Mouse (Mus musculus) intestine, embryonic 14.5 days (tissue): ENCODE measurements around the gene Mapkap1. TPM values are rescaled to one million over a fixed set of nuclear protein-coding genes. Genes with fewer than 3 reads are reported as not detected.

Source experiments
- ATAC-seq: fragments of 200-750 bp; cut with Nextera tagmentation; replicated peaks from 2 replicates; pipeline ENCODE4 v1.8.0; 2017; ENCODE audit warnings: low read depth, moderate number of reproducible peaks, moderate TSS enrichment, moderate library complexity; ENCODE audit not compliant: low FRiP score, low TSS enrichment
- DNase-seq: peaks from one replicate; pipeline ENCODE4 v3.0.0-alpha.2; 2018; ENCODE audit warnings: low spot score
- H3K27ac ChIP-seq: fragments of 300-500 bp; sonication (generic); 2 replicates; pipeline ENCODE4 v1.5.1; 2014; ENCODE audit warnings: low read depth, mild to moderate bottlenecking, control low read depth
- H3K27me3 ChIP-seq: fragments of 300-500 bp; sonication (generic); replicated peaks from 2 replicates; pipeline ENCODE4 v1.6.1; 2014; ENCODE audit warnings: low read length, control low read depth; ENCODE audit not compliant: control insufficient read depth, insufficient read depth
- H3K36me3 ChIP-seq: fragments of 300-500 bp; sonication (generic); 2 replicates; pipeline ENCODE4 v1.6.1; 2014; ENCODE audit warnings: low read length, control low read depth; ENCODE audit not compliant: control insufficient read depth, insufficient read depth
- H3K4me1 ChIP-seq: fragments of 300-500 bp; sonication (generic); replicated peaks from 2 replicates; pipeline ENCODE4 v1.6.1; 2014; ENCODE audit warnings: low read length, control low read depth, mixed read lengths; ENCODE audit not compliant: control insufficient read depth, insufficient read depth
- H3K4me2 ChIP-seq: fragments of 300-500 bp; sonication (generic); 2 replicates; pipeline ENCODE4 v1.6.1; 2014; ENCODE audit warnings: low read length
- H3K4me3 ChIP-seq: fragments of 300-500 bp; sonication (generic); 2 replicates; pipeline ENCODE4 v1.5.1; 2014; ENCODE audit warnings: low read depth, low read length, control low read depth, mixed read lengths
- H3K9ac ChIP-seq: fragments of 300-500 bp; sonication (generic); 2 replicates; pipeline ENCODE4 v1.6.1; 2014; ENCODE audit warnings: mild to moderate bottlenecking, low read length
- H3K9me3 ChIP-seq: fragments of 300-500 bp; sonication (generic); 2 replicates; pipeline ENCODE4 v1.6.1; 2016; ENCODE audit warnings: low read length, control low read depth; ENCODE audit not compliant: control insufficient read depth
- WGBS: fragments of 180-500 bp; shearing (Covaris S2); extraction: QIAGEN DNeasy Blood & Tissue Kit; methylation state at CpG from one replicate; pipeline ENCODE4 v1.1.7; 2014; 5-methylcytosine and 5-hydroxymethylcytosine counted together
- polyA plus RNA-seq: library from polyadenylated mRNA; unstranded; fragments of >200 nt; fragmentation: Nextera tagmentation; extraction: Ambion mirVana; gene quantifications from 2 replicates; pipeline ENCODE4 v1.2.1, GENCODE M21; 2014

Mapkap1 gene
- polyA plus RNA-seq, 1 experiment from 2014 or later: 89.3 TPM

DNA sequence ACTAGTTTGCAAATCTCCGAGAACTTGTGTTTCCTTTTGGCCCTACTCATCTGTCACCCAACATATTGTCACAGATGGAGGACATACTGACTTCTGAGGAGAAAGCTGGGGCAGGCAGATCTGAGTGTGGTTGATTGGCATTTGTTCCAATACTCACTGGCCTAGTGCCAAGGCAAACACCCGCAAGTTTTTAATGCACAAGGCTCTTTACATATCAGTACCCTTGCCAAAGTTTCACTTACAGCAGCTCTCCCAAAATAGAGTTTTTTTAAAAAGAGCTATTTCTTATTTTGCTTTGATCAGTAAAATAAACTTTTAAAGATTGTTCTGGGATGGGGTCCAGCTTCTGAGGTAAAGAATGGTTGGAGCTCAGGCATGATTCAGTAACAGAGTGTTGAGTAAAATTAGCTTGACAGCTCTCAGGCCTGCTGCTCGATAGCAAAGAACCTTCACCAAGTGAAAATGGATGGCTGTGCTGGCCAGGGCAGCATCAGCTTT is 125.3 kb downstream of the Mapkap1 start:
- ATAC-seq (no peak), DNase-seq (no peak)
- no peak overlapping the region for H3K4me3 ChIP-seq
- peaks cover 16% of the 10 kb centered on the region for H3K4me1 ChIP-seq
- no peaks in the 10 kb centered on the region for H3K9me3 ChIP-seq
- H3K4me2 ChIP-seq: no peak overlapping the region
- WGBS: 43% methylated on average over 3 of the region's 3 CpGs
- no peak overlapping the region for H3K9ac ChIP-seq
- peak overlapping the region; percentile 33; the same call in 1 of the 2 replicates for H3K27ac ChIP-seq
- no peaks in the 10 kb centered on the region for H3K27me3 ChIP-seq
- H3K36me3 ChIP-seq: 0 out of 2 replicates have a peak, but pooled peaks cover 3% of the 10 kb centered on the region

DNA sequence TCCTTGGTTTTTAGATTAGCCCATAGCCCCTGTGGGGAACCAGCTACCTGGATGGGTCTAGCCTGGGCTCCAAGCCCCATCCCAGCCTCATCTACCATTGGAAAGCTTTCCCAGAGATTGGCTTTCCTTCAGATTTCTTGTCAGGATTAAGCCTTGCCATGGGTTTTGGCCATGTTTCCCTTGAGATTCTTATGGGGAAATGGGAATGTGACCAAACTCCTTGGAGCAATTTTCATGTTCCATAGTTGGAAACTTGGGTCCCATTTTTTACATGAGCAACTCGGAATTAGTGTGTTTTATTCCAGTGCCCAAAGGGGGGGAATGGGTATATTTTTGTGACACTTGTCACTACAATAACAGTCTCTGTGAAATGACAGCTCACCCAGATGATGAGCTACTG is 125.8 kb downstream of the Mapkap1 start:
- Histone ChIP-seq H3K36me3 (0 out of 2 replicates have a peak, but pooled peaks cover 3% of the 10 kb centered on the region), H3K4me2 (no peak overlapping the region), H3K9me3 (no peaks in the 10 kb centered on the region), H3K4me3 (no peak overlapping the region), H3K4me1 (peaks cover 16% of the 10 kb centered on the region), H3K27me3 (no peaks in the 10 kb centered on the region), H3K9ac (no peak overlapping the region), H3K27ac (no peak overlapping the region)
- WGBS: 81% methylated on average over 1 of the region's 1 CpGs
- no peak for ATAC-seq
- DNase-seq: no peak

DNA sequence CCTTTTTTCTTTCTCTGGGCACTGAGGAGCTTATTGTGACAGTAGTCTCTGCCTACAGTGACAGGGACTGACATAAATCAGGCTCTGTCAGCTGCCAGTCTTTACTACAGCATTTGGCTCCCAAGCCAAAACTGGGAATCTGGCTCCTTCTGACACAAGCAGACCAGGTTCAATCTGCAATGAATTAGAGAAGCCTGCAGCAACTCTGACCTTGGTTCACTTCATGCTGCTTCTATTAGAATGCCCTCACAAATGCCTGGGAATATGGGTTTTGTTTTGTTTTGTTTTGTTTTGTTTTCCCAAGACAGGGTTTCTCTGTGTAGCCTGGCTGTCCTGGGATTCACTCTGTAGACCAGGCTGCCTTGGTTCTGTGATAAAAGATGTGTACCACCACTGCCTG is 126.7 kb downstream of the Mapkap1 start:
- peaks cover 16% of the 10 kb centered on the region for H3K4me1 ChIP-seq
- ATAC-seq (no peak), DNase-seq (no peak)
- no peak overlapping the region for H3K4me2 ChIP-seq
- no peak overlapping the region for H3K4me3 ChIP-seq
- H3K9ac ChIP-seq: no peak overlapping the region
- H3K27ac ChIP-seq: no peak overlapping the region
- H3K9me3 ChIP-seq: no peaks in the 10 kb centered on the region
- no peaks in the 10 kb centered on the region for H3K27me3 ChIP-seq
- 0 out of 2 replicates have a peak, but pooled peaks cover 3% of the 10 kb centered on the region for H3K36me3 ChIP-seq

DNA sequence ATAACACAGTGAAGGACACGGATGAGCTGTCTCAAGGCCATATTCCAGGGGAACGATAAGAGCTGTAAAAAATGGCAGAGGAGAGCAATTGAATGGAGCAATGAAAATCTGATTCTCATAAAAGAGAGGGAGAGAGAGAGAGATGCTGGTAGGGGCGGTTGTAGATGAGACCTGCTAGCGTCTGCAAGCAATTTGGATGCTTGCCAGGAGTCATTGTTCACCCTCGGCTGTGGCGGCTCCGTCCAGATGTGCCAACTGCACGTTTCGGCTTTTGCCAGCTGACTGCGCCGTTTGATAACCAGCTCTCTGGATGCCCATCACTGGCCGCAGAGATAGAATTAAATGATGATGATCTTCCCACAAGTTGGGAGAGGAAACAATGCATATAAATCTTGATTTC is 128.4 kb downstream of the Mapkap1 start:
- Histone ChIP-seq H3K9me3 (no peaks in the 10 kb centered on the region), H3K27me3 (no peaks in the 10 kb centered on the region), H3K4me2 (no peak overlapping the region), H3K36me3 (0 out of 2 replicates have a peak, but pooled peaks cover 3% of the 10 kb centered on the region), H3K4me3 (no peak overlapping the region), H3K9ac (no peak overlapping the region), H3K27ac (no peak overlapping the region), H3K4me1 (peaks cover 16% of the 10 kb centered on the region)
- no peak for ATAC-seq
- DNase-seq: no peak
- 40% methylated on average over 12 of the region's 12 CpGs for WGBS

DNA sequence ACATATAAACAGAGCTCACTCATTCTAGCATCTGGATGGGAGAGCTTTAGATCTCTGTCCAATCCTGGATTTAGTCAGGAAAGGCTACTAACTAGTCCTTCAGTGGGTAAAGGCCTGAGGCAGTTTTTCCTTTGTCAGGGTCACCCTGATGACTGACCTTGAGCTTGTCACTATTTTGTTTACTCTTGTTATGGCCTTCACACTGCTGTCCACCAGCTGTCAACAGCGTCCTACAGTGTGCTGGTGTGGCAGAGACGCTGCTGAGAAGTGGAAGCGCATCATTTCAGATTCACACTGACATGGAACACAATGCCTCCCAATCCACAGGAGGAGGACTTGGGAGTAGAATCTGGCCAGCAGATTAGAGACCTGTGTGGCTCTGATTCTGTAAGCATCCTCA is 130.8 kb downstream of the Mapkap1 start:
- WGBS: 85% methylated on average over 3 of the region's 3 CpGs
- Histone ChIP-seq H3K9me3 (no peaks in the 10 kb centered on the region), H3K4me1 (peaks cover 5% of the 10 kb centered on the region; the same call in 1 of the 2 replicates), H3K27me3 (no peaks in the 10 kb centered on the region), H3K4me3 (no peak overlapping the region), H3K9ac (no peak overlapping the region), H3K4me2 (no peak overlapping the region), H3K36me3 (0 out of 2 replicates have a peak, but pooled peaks cover 3% of the 10 kb centered on the region), H3K27ac (no peak overlapping the region)
- DNase-seq (peak; percentile 33), ATAC-seq (no peak)

DNA sequence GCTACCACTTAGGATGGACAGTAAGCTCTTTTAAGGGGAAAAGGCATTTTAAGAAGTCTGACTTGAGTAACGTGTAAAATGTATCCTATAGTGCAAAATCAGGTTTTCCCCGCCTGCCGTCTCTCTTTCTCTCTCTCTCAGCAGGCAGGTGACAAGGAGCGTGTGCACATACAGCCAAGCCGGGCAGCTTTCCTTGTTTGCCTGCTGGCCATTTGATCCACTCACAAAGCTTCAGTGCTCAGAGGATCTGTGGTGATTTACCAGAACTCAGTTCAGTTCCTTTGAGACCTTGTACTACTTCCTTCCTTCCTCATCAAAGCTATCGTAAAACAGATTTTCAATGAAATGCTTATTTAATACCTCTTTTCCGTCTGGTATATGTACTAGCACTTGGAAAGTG is 137.0 kb downstream of the Mapkap1 start:
- no peak overlapping the region for H3K27ac ChIP-seq
- no peak overlapping the region for H3K9ac ChIP-seq
- WGBS: 80% methylated on average over 7 of the region's 7 CpGs
- no peak overlapping the region for H3K4me3 ChIP-seq
- no peaks in the 10 kb centered on the region for H3K36me3 ChIP-seq
- H3K27me3 ChIP-seq: no peaks in the 10 kb centered on the region
- no peak for ATAC-seq
- no peak overlapping the region for H3K4me2 ChIP-seq
- H3K4me1 ChIP-seq: no peaks in the 10 kb centered on the region
- DNase-seq: no peak
- H3K9me3 ChIP-seq: no peaks in the 10 kb centered on the region

DNA sequence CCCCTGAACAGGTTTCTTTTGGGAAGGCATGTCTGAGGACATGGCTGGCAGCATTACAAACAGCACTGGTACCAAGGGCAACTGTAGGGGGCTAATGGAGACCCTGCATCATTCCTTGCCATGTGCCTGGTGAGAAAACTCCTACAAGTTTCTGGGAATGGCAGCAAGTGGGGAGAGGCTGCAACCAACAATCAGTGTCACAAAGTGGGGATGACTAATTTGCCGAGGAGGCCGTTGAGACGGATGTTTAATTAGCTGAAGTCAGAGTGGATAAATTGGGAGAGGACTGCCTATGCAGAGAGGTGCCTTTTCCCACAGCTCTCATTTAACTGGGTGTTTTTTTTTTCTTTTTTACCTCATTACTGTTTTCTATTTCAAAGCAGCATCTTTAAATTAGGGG is 137.4 kb downstream of the Mapkap1 start:
- H3K9me3 ChIP-seq: no peaks in the 10 kb centered on the region
- no peak overlapping the region for H3K4me3 ChIP-seq
- H3K4me2 ChIP-seq: no peak overlapping the region
- no peak overlapping the region for H3K27ac ChIP-seq
- WGBS: 69% methylated on average over 3 of the region's 3 CpGs
- DNase-seq (no peak), ATAC-seq (no peak)
- no peak overlapping the region for H3K9ac ChIP-seq
- no peaks in the 10 kb centered on the region for H3K4me1 ChIP-seq
- no peaks in the 10 kb centered on the region for H3K36me3 ChIP-seq
- no peaks in the 10 kb centered on the region for H3K27me3 ChIP-seq

DNA sequence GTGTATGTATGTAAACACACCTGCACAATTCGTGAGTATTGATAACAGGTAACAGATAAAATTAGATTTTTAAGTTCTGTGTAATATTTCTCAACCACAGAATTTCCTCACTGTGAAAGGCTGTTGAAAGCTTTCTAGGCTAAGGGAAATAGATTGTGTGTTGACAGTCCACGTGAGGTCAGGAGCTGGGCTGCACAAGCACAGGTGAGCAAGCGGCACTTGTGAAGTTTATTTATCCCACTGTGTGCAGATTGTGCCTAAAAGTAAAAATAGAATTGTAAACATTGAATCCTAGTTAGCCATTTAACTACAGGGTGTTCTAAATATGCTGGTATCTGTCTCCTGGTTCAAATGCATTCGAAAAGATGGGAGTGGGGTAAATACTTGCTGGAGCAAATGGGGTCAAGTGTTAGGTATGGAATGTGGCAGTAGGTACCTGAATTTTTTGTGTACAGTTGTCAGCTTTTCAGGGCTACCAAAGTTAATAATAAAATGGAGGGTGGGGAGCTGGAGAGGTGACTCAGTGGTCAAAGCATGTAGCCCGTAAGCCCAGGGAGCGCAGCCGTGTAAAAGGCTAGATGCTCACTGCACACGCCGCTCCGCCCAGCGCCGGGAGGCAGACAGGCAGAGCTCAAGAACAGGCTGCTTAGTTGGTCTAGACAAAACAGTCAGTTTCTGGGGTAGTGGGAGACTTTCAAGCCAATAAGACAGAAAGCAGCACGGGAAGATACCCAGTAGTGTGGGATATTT is 138.2 kb downstream of the Mapkap1 start:
- no peak overlapping the region for H3K4me2 ChIP-seq
- no peak for DNase-seq
- H3K27me3 ChIP-seq: no peaks in the 10 kb centered on the region
- peaks cover 4% of the 10 kb centered on the region; the same call in 1 of the 2 replicates for H3K4me1 ChIP-seq
- 81% methylated on average over 13 of the region's 13 CpGs for WGBS
- no peak for ATAC-seq
- no peak overlapping the region for H3K27ac ChIP-seq
- H3K9ac ChIP-seq: no peak overlapping the region
- H3K9me3 ChIP-seq: no peaks in the 10 kb centered on the region
- no peaks in the 10 kb centered on the region for H3K36me3 ChIP-seq
- no peak overlapping the region for H3K4me3 ChIP-seq

DNA sequence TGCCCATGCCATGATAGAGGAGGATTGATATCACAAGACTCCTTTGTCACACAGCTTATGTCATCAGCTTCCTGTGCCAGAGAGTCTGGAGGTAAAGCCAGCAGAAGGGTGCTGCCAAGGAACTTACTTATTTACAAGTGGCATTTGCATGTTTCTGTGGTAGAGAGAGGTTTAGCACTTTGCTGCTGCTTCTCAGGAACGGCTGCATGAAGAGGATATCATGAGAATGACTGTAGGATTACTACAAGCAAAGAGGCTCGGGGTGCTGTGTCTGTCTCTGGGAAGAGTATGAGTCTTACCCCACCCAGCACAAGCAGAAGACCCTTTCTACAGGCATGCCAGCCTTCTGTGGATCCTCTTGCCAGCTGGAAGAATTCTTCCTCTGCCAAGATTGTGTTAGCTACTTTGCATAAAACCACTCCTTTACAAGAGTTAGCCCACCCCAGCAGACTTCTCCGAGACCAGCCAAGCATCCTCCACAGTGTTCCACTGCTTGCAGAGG is 139.7 kb downstream of the Mapkap1 start:
- no peak overlapping the region for H3K4me2 ChIP-seq
- no peak overlapping the region for H3K9ac ChIP-seq
- no peaks in the 10 kb centered on the region for H3K27me3 ChIP-seq
- peaks cover 6% of the 10 kb centered on the region; the same call in 1 of the 2 replicates for H3K4me1 ChIP-seq
- 77% methylated on average over 3 of the region's 3 CpGs for WGBS
- no peak for ATAC-seq
- H3K27ac ChIP-seq: no peak overlapping the region
- no peak for DNase-seq
- H3K9me3 ChIP-seq: no peaks in the 10 kb centered on the region
- H3K36me3 ChIP-seq: no peaks in the 10 kb centered on the region
- H3K4me3 ChIP-seq: no peak overlapping the region
